Mouse (Mus musculus) telencephalon, adult 2 months (tissue): ENCODE results near the gene Supt7l.
A peak's percentile ranks its signal among the peaks of the same experiment; 100 is the strongest.
"Not testable (repeated sequence)": the region's sequence is repeated elsewhere in the genome, so short reads cannot be mapped to it uniquely, and the experiment has no call there.

ENCODE experiments used
- DNase-seq: peaks from one replicate; pipeline ENCODE4 v3.0.0-alpha.2; 2011; ENCODE audit warnings: low read depth, low spot score

Supt7l gene

DNA sequence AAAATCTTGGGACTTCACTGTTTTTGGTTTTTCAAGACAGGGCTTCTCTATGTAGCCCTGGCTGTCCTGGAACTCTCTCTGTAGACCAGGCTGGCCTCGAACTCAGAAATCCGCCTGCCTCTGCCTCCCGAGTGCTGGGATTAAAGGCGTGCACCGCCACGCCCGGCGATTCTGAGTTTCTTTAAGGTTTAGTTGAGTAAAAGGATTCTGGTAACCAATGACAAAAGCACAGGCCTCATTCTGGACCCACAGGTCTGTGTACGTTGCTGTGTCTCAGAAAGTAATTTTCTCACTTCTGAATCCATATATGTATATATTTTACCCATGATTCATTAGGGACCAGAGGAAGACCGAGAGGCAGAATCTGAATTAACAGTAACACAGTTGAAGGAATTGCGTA lies at the start of gene Supt7l:
Gene Supt7l, minus strand, starts transcription at position 101 of the 400 bp plus-strand sequence.
- DNase-seq, result not testable (repeated sequence)

DNA sequence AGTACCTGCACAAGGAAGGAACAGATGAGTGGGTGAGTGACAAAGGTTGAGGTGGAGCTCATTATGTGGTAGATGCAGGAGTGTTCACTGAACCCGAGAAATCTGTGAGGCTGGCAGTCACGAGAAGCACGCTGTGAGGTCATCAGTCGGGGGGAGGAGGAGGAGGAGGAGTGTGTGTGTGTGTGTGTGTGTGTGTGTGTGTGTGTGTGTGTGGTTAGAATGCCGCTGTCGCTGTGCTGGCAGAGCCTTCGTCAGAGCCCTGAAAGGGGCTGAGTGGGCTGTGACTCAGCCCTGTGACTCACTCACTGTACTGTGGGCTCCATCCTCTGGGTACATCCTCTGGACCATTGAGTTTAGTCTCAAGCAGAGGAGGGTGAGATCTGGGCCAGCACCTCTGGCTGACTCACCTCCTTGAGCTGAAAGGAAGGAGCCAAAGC lies 49.0 kb upstream of the Supt7l start:
- DNase-seq, result peak; percentile 85

DNA sequence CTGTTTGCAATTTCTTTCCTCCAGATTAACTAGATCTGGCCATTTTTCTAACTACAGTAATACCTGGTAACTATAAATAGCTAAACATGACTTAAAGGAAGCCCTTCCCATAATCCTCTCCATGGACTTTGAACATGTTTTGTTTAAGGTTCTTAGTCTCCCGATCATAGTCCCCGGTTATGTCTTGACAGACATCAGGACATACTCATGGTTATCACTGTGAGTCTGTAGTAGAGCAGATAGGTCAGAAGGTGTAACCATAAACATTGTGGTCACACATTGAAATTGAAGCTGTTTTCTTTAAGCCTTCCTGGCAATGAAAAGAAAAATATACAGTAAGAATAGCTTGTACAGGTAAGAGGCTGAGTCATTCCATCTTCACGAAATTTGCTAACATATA lies 46.1 kb upstream of the Supt7l start:
- DNase-seq, result no peak

DNA sequence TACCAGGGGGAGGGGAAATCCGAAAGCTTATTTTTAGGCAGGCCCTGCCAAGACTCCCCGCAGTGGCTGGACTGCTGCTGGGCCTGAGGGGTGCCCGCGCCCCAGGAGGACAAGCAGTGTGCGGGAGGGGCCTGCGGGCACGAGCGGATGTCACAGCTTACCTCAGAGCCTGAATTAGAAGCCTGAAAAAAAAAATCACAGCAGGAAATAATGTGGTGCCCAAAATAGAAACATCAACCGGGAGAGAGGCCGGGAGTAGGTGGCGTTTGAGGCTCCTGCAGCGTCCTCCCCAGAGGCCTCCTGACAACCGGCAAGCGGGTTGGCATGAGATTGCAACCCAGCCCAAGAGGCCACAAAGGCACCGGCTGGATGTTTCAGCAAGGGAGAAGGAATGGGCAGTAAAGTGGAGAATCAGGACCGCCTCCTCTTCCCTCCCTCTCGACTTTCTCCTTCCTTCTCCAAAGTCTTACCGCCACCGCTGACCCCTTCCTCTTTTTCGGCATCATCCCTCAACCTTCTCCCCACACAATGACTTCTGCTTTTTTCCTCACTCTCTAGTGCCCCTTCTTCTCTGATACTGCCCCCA lies 43.5 kb upstream of the Supt7l start:
- peak; percentile 76 for DNase-seq

DNA sequence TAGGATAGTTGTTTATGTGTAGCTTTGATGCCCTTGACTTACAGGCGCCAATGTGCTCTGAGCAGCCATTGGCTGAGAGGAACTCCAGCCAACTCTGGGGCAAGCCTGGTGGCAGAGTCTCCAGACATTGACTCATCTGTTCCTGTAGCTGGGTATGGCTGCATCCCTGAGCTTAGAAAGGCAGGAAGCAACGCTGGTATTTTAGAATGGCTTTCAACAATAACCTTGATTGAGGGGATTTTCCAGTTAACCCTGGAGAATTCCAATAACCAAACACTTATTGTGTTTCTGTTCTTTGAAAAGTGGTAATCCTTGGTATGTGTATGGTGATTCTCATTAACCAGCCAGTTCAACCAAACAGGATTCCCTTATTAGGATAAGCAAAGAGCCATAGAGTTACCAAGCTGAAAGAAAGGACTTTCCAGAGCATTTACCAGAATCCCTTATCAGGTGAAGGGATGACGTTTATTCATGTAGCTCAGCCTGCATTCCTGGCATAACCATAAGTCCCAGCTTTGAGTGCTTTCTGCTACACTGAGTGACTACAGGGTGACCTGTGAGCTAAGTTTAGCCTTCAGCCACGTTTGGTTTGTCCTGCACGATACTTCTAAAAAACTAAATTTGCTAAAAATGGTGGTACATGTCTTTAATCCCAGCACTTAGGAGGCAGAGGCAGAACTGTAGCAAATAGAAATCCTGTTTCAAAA lies 40.5 kb upstream of the Supt7l start:
- DNase-seq, result no peak

DNA sequence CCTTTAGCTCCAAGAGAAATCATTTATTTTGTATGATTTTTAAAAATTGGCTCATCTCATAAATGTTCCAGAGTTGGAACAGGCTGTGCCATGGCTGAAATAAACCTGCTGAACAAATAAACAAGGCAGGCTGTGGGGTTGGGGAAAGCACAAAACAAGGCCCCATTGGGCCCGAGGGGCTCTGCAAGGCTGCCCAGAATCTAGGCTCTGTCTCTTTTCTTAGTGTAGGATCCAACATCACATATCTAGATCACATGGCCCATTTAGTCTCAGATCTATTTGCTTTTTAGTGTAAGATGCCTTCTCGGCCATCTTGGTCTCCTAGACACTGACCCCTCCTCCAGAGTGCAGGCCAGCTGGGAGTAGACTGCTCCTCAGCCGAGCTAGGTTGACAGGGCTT lies 38.9 kb upstream of the Supt7l start:
- DNase-seq, result no peak

DNA sequence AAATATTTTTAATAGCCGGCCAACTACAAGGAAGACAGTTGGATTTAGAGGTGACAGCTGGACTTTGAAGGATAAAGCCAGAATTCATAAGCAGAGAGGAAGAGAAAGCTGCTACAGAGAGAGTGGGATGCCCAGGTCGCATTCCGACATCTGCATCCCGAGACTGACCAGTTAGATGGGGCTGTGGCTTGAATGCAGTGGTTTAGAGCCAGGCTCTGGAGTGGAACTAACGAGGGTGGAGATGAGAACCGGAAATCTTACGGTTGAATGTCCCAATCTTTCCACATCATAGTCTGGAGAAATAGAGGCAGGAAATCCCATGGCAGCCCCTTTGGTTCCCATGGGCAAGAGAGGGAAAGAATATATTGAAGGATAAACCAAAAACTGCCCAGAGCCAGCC lies 38.4 kb upstream of the Supt7l start:
- DNase-seq, result no peak

DNA sequence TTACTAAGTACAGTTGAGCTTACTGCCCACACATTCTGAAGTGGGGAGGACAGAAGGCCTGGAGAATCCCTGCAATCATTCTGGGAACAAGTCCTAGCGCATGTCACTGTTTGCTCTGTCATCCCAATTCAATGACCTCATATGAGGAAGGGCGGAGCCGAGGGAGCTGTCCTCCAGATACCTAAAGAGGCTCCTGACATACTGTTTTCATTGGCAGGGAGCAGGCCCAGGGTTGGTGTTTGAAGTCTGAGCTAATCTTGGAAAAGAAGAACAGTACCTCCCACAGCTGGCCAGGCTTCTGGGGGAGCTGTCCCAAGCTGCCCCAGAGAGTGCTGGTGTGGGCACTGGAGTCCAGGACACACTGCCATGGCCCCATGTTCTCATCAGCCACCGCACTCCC lies 37.4 kb upstream of the Supt7l start:
- no peak for DNase-seq

DNA sequence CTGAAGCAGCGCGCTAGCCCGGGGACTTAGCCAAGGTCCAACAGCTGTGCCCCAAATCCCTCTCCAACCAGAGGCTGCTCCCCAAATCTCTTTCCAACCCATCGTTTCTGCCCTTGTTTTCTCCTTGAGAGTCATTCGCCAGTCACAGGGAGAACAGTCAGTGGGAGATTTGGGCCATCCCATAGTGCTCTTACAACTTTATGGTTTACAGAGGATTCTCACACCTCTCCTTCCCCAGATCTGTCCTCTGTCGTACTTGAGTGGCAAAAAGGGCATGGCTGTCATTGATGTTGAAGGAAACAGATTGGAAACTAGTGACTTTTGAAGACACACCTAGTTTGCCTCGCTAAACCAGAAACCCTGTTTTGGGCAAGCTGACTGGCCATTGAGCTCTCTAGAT lies 36.3 kb upstream of the Supt7l start:
- DNase-seq, result no peak

DNA sequence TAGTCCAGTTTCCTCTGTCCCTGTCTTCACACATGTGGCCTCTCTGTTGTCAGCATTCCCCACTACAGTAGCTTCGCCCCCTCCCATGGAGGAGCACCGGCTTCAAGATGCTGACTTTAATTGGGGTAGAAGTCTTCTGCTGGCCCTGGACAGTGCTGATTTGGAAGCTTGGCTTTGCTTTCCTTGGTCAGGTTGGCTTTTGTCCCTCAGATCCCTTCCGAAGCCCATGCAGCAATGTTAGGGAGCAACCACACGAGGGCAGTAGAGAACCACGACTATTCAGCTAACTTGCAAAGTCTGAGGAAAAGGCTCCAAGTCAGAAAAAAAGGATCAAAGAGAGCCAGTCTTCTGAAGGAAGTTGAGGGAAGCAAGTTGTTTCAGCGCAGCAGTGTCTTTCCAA lies 35.9 kb upstream of the Supt7l start:
- DNase-seq, result peak; percentile 75

DNA sequence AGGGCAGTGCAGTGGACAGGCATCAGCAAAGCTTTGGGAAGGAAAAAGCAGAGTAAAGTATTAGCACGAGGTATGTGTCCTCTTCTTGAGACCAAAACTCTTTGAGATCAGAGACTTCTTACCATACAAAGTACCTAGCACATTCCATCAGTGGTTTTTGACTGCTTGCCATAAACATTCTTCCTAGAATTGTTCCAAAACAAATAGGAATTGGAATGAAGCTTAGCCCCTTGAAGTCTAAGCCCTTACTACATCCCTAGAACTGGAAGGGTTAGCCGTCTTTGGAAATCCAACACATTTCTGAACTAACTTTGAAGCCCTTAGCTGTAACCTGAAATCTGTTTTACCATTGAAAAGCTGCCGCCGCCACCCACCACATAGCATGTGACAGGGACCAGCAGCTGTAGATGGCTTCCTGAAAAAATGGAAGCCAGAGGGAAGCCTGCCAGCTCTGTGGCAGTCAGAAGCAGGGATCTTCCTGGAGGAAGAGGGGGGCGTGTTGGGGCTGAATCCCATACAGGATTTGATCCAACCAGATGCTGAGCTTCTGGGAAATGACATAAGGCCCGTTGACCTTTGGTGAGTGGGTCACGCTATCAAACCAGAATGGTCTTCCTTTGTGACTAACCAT lies 34.5 kb upstream of the Supt7l start:
- peak; percentile 72 for DNase-seq

DNA sequence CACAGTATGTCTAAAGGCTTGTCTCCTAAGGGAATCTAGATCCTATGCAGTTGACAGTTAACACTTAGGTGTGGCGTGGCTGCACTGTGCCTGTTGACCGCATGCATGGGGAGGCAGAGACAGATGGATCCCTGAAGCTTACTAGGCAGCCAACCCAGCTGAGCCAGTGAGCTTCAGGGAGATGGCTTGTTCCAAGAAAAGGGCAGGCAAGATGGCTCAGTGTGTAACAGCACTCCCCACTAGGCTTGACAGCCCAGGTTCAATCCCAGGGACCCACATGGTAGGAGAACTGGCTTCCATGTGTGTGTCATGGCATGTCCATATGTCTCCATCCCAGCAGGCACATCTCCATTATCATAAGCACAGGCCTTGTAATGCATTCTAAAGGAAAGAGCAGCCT lies 32.7 kb upstream of the Supt7l start:
- DNase-seq, result no peak

DNA sequence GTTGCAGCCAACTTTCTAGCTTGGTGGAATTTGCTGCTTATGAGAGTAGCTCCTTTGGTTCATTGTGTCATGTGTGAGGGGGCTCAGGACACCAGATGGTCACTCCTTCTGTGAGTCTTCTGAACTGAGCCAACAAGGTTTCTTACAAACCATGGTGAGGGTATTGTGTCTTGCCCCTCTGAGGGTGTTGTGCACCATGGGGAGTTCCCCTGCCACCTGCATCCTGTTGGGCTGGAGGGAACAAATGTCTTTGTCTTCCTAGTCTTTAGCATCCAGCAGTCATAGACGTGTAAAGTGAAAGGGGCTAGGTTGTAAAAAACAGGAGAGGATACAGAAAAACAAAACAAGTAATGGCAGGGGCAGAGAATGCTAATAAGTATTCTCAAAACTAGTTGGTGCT lies 31.8 kb upstream of the Supt7l start:
- no peak for DNase-seq

DNA sequence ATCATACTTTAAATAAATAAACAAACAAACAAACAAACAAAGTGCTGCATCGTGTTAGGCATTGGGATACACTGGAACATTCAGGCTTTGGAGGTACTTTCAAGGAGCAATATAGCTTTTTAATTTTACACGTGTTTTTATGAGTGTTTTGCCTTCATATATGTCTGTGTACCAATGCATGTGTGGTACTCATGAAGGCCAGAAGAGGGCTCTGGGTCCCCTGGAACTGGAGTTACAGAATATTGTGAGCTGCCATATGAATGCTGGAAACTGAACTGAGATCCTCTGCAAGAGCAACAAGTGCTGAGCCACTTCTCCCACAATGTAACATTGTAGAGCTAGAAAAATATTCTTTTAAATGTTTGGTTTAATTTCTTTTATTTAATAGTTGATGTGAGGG lies 7.6 kb upstream of the Supt7l start:
- no peak for DNase-seq

DNA sequence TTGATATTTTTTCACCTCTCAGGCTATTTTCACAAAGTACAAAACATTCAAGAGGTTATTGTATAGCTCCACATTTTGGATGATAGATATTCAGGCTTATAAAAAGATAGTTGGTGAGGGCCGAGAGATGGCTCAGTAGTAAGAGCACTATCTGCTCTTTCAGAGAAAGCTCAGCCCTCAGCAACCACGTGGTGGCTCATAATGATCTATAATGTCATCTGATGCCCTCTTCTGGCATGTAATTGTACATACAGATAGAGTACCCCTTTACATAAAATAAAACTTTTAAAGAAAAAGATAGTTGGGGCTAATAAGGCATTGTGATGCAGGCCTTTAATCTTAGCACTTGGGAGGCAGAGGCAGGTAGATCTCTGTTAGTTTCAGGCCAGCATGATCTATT lies 953 bp upstream of the Supt7l start:
- DNase-seq, result no peak

DNA sequence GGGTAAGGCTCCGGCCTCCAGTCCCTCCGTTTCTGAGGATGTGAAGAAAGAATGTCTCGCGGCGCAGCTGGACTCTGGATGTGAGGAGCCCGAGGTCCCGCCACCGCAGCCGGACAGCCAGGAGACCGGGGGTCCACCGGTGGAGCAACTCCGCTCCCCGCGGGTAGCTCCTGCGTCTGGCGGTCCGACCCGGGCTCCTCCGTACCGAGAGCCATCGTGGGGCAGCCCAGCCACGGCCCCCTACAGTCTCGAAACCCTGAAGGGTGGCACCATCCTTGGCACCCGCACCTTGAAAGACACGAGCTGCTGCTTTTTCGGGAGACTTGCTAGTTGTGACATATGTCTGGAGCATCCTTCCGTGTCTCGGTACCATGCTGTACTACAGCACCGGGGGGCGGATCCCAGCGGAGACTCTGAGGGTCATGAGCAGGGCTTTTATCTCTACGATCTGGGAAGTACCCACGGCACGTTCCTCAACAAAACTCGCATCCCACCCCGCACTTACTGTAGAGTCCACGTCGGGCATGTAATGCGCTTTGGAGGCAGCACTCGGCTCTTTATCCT lies 408 bp downstream of the Supt7l start:
- DNase-seq, result no peak

DNA sequence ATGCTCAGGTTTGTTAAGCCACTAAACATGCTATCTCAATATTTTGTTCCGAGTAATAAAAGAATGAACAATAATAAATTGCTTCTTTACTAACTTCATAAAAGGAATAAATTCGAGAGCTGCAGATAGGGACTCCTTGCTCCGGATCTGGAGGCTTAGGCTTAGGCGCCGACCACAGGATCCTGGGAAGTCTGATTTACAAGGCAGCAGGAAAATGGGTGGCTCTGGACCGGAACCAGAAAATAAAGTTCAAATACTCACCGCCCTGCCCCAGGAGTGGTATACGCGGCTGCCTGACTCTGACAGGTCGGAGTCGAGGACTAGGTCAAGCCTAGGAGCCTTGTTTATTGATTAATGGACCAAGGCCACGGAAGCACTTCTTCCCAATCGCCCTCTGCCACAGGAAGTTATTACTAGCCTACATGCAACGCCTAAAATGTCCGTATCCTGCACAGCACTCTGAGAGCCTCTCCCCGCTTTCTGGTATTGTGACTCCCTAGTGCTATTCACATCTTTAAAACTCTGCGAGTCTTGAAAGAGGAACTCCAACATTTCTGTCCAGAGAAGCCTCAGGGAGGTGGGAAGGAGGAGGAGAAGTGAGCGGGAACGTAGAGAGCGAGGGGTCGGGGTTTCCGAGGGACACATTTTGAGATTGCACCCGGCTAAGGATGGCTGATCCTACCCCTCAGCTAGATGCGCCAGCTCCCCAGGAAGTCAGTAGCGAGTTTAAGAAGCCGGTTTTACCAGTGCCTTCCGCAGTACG lies 1.1 kb downstream of the Supt7l start, which contains the start of gene Slc4a1ap:
Gene Slc4a1ap, plus strand, starts transcription at position 642 of the 763 bp plus-strand sequence.
- peak; percentile 87 for DNase-seq

DNA sequence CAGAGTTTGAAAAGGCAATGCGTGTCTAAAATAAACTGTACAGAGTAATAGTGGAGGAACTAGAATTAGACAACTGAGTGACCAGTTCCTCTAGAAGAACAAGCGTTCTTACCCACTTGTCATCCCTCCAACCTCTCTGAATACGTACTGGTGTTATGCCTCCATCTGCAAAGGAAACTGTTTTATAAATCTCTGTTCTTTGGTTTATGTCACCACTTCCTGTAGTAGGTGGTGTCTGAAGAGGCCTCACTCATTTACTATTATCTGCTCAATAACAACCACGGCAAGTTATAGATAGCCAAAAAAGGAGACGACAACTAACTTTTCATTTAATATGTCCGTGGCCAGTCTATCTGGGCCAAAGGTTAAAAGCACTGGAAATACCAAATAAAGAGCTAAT lies 7.1 kb downstream of the Supt7l start:
- DNase-seq, result no peak

DNA sequence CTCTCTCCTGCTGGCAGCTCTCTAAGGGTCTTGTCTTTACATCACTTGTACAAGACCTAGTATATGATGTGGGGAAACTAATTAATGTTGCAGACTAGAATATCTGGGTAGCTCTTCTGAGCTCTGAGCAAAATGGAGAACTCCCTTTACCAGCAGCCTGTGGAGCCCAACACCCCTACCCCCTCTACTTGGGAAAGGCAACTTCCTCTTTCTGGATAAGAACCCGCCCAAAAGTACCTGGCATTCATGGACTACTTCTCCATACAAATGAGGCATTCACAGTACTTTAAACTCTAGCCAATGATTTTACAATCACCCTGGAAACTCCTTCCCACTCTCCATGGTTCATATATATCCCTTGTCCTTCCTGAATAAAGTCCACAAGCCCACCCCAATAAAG lies 15.1 kb downstream of the Supt7l start:
- no peak for DNase-seq

DNA sequence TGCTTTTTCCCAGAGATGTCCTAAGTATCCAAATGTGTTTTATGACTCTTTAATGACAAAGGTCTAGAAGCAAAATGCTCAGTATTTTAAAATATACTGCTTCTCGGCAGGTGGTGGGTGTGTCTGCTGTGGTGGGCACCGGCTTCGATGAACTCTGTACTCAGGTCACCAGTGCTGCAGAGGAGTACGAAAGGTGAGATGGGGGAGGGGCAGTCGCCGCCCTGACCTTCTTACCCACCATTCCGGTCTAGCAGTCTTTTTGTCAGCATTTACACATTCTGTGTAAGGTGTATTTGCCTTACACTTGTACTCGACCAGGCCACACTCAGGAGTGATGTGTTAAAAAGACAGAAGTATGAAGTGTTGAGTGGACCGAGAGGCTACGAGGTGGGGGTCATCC lies 22.8 kb downstream of the Supt7l start:
- DNase-seq, result no peak

DNA sequence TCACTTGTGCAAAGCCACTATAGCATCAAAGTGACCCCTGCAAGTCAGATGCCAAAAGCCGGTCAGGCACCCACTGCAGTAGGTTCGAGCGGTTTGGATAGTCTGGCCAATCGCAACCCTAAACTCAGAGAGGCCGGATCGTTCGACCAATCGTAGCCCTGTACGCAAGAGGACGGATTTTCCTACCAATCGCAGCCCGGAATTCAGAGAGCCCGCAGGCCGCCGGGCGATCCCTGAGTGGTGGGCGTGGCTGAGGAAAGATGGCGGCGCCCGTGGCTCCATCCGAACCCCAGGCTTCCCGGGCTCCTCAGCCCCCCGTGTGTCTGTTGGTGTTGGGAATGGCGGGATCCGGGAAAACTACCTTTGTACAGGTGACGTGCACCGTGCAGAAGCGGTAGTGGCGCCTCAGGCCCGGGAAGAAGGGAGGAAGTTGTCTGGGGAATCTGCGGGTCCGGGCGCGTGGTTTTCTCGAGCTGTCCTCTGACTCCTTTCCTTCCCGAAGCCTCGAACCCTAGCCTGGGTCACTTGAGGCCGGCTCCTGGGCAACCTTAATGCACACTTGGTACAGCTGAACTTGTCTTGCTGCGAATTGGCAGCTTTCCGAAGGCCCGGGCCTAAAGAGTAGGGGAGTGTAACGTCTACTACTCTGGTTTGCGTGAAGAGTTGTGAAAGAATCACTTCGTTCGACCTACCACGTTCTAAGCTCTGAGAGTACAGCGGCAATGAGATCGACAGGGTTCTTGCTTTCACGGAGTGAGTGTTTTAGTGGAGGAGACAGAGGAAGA lies 32.9 kb downstream of the Supt7l start, which contains the start of gene Gpn1:
Gene Gpn1, plus strand, starts transcription at position 229 of the 785 bp plus-strand sequence.
- DNase-seq, result peak; percentile 93
